Mouse (Mus musculus) kidney, embryonic 14.5 days (tissue): ENCODE data around the gene Tpcn1. TPM values are rescaled to one million over a fixed set of nuclear protein-coding genes. Genes with fewer than 3 reads are reported as not detected.

Experiments
- ATAC-seq: fragments of 200-750 bp; cut with Nextera tagmentation; 2 replicates; pipeline ENCODE4 v1.8.0; 2017; ENCODE audit warnings: moderate number of reproducible peaks, mild to moderate bottlenecking, moderate TSS enrichment, moderate library complexity; ENCODE audit not compliant: low FRiP score, low TSS enrichment
- H3K27ac ChIP-seq: fragments of 300-500 bp; sonication (generic); 2 replicates; pipeline ENCODE4 v1.5.1; 2014; ENCODE audit warnings: low read depth, mild to moderate bottlenecking, low read length, moderate library complexity, mixed read lengths
- H3K27me3 ChIP-seq: fragments of 300-500 bp; sonication (generic); 2 replicates; pipeline ENCODE4 v1.6.1; 2014; ENCODE audit warnings: mild to moderate bottlenecking, low read length; ENCODE audit not compliant: control insufficient read depth, insufficient read depth
- H3K36me3 ChIP-seq: fragments of 300-500 bp; sonication (generic); 2 replicates; pipeline ENCODE4 v1.6.1; 2014; ENCODE audit warnings: low read length, mixed read lengths; ENCODE audit not compliant: control insufficient read depth, insufficient read depth
- H3K4me1 ChIP-seq: fragments of 300-500 bp; sonication (generic); 2 replicates; pipeline ENCODE4 v1.6.1; 2014; ENCODE audit warnings: low read length, mixed read lengths; ENCODE audit not compliant: control insufficient read depth, insufficient read depth
- H3K4me2 ChIP-seq: fragments of 300-500 bp; sonication (generic); replicated peaks from 2 replicates; pipeline ENCODE4 v1.6.1; 2014; ENCODE audit warnings: low read depth, mild to moderate bottlenecking, low read length
- H3K4me3 ChIP-seq: fragments of 300-500 bp; sonication (generic); 2 replicates; pipeline ENCODE4 v1.5.1; 2014; ENCODE audit warnings: mild to moderate bottlenecking, low read length
- H3K9ac ChIP-seq: fragments of 300-500 bp; sonication (generic); 2 replicates; pipeline ENCODE4 v1.6.1; 2014; ENCODE audit warnings: low read depth, mild to moderate bottlenecking, low read length, moderate library complexity
- H3K9me3 ChIP-seq: fragments of 300-500 bp; sonication (generic); 2 replicates; pipeline ENCODE4 v1.6.1; 2016; ENCODE audit warnings: low read length; ENCODE audit not compliant: control insufficient read depth
- WGBS: fragments of 180-500 bp; shearing (Covaris S2); extraction: QIAGEN DNeasy Blood & Tissue Kit; methylation state at CpG from one replicate; pipeline ENCODE4 v1.1.7; 2014; 5-methylcytosine and 5-hydroxymethylcytosine counted together
- polyA plus RNA-seq: library from polyadenylated mRNA; unstranded; fragments of >200 nt; fragmentation: Nextera tagmentation; extraction: Ambion mirVana; gene quantifications from 2 replicates; pipeline ENCODE4 v1.2.1, GENCODE M21; 2014

Tpcn1 gene
- 33.8 and 37.3 TPM in 2 replicates for polyA plus RNA-seq

DNA sequence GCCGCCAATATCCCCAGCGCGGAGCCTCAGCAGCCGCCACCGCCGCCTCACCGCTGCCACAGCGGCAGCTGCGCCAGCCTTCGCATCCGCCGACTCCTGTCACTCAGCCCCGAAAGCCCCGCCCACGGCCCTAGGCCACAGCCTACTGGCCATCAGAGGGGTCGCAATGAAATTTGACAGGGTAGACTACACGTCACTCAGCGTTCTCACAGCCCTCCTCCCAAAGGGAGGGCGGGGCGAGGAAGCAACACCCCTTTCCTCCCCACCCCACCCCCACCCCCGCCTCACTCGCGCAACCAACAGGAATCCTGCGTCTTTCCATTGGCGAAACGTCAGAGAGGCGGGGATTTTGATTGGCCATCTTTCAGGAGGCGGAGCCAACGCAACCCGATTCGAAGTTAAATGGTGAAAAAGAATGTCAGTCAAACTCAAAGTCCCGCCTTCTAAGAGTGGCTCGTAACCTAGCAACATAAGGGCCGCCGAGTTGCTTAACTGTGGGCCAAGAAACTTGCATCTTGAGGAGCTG is at the start of gene Tpcn1, which contains the start of gene Iqcd:
Tpcn1 (minus strand) TSS at position 105 of the 526 bp plus-strand sequence.
Iqcd (plus strand) TSS at position 448 of the 526 bp plus-strand sequence.
- Histone ChIP-seq H3K27me3 (no peaks in the 10 kb centered on the region), H3K4me1 (peaks cover 24% of the 10 kb centered on the region), H3K9ac (peak within 1 kb of the TSS; percentile 57), H3K9me3 (peaks cover 2% of the 10 kb centered on the region; the same call in 1 of the 2 replicates), H3K36me3 (peaks cover 8% of the 10 kb centered on the region; the same call in 1 of the 2 replicates), H3K27ac (peak within 1 kb of the TSS; percentile 56; the same call in 1 of the 2 replicates), H3K4me2 (peak within 1 kb of the TSS; percentile 78), H3K4me3 (peak within 1 kb of the TSS; percentile 55)
- WGBS, result under 1% methylated on average over 35 of the region's 35 CpGs
- peak; percentile 97 for ATAC-seq

DNA sequence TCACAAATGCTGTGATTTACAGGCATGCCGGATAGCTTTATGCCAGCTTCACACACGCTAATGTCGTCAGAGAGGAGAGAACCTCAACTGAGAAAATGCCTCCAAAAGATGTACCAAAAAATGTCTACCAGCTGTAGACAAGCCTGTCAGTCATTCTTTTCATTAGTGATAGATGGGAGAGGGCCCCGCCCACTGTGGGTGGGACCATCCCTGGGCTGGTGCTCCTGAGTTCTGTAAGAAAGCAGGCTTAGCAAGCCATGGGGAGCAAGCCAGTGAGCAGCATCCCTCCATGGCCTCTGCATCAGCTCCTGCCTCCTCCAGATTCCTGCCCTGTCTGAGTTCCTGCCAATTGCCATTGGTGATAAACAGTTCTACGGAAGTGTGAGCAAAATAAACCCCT is 47.2 kb upstream of the Tpcn1 start:
- no peaks in the 10 kb centered on the region for H3K27me3 ChIP-seq
- peaks cover 4% of the 10 kb centered on the region; the same call in 1 of the 2 replicates for H3K9me3 ChIP-seq
- 79% methylated on average over 5 of the region's 5 CpGs for WGBS
- H3K36me3 ChIP-seq, result no peaks in the 10 kb centered on the region
- no peak overlapping the region for H3K4me3 ChIP-seq
- H3K9ac ChIP-seq, result no peak overlapping the region
- H3K4me1 ChIP-seq, result no peaks in the 10 kb centered on the region
- no peak for ATAC-seq
- no peak overlapping the region for H3K4me2 ChIP-seq
- H3K27ac ChIP-seq, result no peak overlapping the region

DNA sequence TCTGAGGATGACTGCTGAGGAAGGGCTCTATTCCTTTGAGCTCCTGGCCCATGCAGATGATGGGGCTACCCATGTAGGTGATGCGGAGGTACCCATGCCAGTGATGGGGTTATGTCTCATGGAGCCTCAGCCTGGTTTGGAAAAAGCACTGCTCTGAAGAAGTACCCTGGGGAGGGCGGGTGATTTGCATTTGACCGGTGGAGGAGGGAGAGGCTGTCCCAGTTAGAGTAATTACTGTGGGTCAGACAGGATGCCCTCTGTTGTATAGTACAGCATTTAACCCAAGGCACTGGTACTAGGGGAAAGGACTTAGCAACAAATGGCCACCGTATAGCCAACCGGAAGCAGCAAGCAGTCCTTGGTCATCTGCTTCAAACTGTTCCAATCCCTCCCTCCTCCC is 46.4 kb upstream of the Tpcn1 start:
- H3K4me1 ChIP-seq, result no peaks in the 10 kb centered on the region
- no peak overlapping the region for H3K4me3 ChIP-seq
- WGBS, result 28% methylated on average over 5 of the region's 5 CpGs
- H3K9ac ChIP-seq, result no peak overlapping the region
- no peak for ATAC-seq
- H3K4me2 ChIP-seq, result no peak overlapping the region
- H3K9me3 ChIP-seq, result peaks cover 4% of the 10 kb centered on the region; the same call in 1 of the 2 replicates
- no peaks in the 10 kb centered on the region for H3K36me3 ChIP-seq
- no peak overlapping the region for H3K27ac ChIP-seq
- H3K27me3 ChIP-seq, result no peaks in the 10 kb centered on the region

DNA sequence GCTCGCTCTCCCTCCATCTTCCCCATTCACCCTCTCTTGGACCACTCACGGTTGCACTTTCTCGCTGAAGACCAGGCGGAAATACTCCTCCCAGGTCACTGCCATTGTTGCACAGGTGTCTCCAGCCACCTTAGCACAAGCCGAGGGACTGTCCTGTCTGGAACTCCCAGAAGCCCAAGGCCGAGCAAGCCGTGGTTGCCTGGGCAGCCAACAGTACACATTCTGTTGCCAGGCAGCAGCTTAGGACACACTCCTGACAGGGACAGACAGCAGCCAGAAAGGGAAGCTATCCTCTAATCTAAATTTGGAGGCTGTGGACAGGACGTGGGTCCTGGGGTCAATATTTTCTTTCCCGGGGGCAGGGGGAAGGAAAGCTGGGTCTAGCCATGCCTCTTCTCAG is 45.7 kb upstream of the Tpcn1 start, which contains the start of gene Cfap73:
Cfap73 (minus strand) TSS at position 105 of the 400 bp plus-strand sequence.
- H3K4me2 ChIP-seq, result no peak within 1 kb of the TSS
- ATAC-seq, result no peak
- peaks cover 4% of the 10 kb centered on the region; the same call in 1 of the 2 replicates for H3K9me3 ChIP-seq
- no peak within 1 kb of the TSS for H3K27ac ChIP-seq
- no peaks in the 10 kb centered on the region for H3K4me1 ChIP-seq
- WGBS, result 56% methylated on average over 9 of the region's 9 CpGs
- H3K36me3 ChIP-seq, result no peaks in the 10 kb centered on the region
- H3K27me3 ChIP-seq, result no peaks in the 10 kb centered on the region
- H3K9ac ChIP-seq, result no peak within 1 kb of the TSS
- H3K4me3 ChIP-seq, result no peak within 1 kb of the TSS

DNA sequence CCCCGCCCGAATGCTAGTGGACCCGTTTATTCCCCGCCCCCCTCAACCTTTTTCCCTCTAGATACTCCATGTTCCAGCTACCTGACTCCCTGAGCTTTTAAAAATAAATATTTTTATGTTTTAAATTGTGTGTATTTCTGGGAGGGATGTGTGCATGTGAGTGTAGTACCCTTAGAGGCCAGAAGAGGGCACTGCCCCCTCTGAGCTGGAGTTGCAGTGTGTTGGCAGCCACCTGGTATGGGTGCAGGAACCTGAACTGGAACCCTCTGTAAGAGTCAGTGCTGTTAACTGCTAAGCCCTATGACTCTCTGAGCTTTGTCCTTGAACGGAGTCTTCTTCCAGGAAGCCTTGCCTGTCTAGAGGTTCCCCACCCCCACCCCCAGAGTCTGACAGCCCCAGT is 43.4 kb upstream of the Tpcn1 start:
- Histone ChIP-seq H3K36me3 (peaks cover 13% of the 10 kb centered on the region), H3K9ac (no peak overlapping the region), H3K9me3 (peaks cover 4% of the 10 kb centered on the region; the same call in 1 of the 2 replicates), H3K27ac (no peak overlapping the region), H3K4me3 (no peak overlapping the region), H3K4me2 (no peak overlapping the region), H3K4me1 (no peaks in the 10 kb centered on the region), H3K27me3 (no peaks in the 10 kb centered on the region)
- ATAC-seq, result no peak
- 88% methylated on average over 5 of the region's 5 CpGs for WGBS

DNA sequence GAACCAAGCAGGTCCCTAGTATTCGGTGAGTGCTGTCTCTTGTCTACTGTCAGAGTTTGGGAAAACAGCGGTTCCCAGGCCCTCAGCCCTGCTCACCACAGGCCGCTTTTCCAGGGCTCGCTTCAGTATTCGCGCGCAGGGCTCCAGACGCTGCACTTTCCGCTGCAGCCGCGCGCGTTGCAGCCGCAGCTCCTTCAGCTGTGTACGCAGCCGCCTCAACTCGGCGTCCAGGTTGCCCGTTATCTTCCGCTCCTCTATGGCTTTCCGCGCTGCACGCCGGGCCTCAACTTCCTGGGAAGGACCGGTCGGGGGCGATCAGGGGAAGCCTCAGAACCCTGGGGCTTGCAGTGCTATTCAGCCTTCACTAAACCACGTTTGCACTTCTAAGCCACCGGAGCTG is 42.7 kb upstream of the Tpcn1 start:
- Histone ChIP-seq H3K9ac (no peak overlapping the region), H3K4me3 (peak overlapping the region; percentile 11; the same call in 1 of the 2 replicates), H3K36me3 (peaks cover 17% of the 10 kb centered on the region), H3K27me3 (no peaks in the 10 kb centered on the region), H3K4me1 (no peaks in the 10 kb centered on the region), H3K4me2 (peak overlapping the region; percentile 40), H3K9me3 (peaks cover 4% of the 10 kb centered on the region; the same call in 1 of the 2 replicates), H3K27ac (no peak overlapping the region)
- WGBS, result 7% methylated on average over 29 of the region's 29 CpGs
- no peak for ATAC-seq

DNA sequence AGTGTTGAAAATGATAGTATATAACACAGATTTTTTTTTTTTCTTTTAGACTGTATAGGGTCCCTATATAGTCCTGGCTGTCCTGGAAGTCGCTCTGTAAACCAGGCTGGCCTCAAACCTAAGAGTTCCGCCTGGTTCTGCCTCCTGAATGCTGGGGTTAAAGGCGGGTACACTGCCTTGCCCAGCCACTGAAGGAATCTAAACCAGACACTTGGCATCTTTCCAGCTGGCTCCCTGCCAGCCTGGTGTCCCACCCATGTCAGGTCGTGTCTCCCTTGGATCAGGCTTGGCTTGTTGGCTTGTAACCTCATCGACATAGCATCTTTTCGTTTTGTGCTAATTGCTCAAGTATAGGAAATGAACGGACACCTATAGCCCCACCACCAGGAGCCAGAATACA is 40.2 kb upstream of the Tpcn1 start:
- H3K27me3 ChIP-seq, result no peaks in the 10 kb centered on the region
- H3K9ac ChIP-seq, result no peak overlapping the region
- 70% methylated on average over 7 of the region's 7 CpGs for WGBS
- H3K27ac ChIP-seq, result no peak overlapping the region
- H3K4me3 ChIP-seq, result no peak overlapping the region
- H3K4me1 ChIP-seq, result no peaks in the 10 kb centered on the region
- no peak for ATAC-seq
- H3K4me2 ChIP-seq, result no peak overlapping the region
- peaks cover 4% of the 10 kb centered on the region; the same call in 1 of the 2 replicates for H3K9me3 ChIP-seq
- H3K36me3 ChIP-seq, result peaks cover 41% of the 10 kb centered on the region

DNA sequence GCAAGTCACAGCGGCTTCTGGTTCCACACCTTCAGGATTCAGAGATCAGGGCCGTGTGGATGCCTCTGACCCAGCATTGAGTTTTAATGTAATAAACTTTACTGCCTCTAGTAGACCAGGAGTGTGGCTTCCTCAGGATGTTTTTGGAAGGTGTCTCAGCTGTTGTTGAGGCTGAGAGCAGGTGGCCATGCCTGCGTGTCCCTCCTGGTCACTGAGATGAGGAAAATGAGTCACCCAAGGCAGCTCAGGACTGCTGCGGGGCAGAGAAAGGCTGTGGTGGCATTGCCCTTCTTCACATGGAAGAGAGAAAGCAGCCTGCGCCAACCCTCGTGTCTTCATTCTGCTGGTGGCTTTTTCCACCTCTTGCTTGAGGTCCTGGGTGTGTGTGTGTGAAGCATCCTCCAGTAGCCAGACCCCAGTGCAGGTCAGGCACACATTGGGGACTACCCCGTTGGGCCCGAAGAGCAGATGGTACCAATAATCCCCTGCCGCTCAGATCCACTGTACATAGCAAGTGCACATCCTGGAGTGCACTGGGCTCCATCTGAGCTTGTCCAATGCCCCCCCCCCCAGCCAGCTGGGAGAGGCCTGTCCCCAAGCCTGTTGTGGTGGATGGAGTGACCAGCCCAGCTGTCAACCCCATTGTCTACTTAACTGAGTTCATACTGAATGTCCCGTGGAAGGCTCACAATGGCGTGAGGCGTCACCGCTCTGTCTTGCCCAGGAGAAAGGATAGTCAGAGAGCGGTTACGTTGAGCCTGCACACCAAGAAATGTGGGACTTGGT is 39.2 kb upstream of the Tpcn1 start:
- Histone ChIP-seq H3K27me3 (no peaks in the 10 kb centered on the region), H3K36me3 (peaks cover 50% of the 10 kb centered on the region), H3K9ac (no peak overlapping the region), H3K27ac (no peak overlapping the region), H3K4me2 (no peak overlapping the region), H3K9me3 (peaks cover 4% of the 10 kb centered on the region; the same call in 1 of the 2 replicates), H3K4me1 (no peaks in the 10 kb centered on the region), H3K4me3 (no peak overlapping the region)
- 91% methylated on average over 15 of the region's 15 CpGs for WGBS
- ATAC-seq, result no peak

DNA sequence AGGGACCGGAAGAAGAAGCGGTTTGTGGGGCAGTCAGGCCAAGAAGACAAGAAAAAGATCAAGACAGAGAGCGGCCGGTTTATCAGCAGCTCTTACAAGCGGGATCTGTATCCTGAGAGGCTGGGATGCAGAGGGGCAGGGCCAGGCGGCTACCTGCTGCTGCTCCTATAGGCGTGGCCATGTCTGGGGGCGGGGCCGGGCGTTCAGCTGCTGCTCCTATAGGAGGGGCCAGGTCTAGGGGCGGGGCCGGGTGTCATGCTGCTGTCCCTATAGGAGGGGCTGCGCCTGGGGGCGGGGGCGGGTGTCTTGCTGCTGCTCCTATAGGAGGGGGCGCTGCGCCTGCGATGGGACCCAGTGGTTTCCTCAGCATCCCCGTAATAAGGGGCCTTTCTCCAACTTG is 37.9 kb upstream of the Tpcn1 start:
- Histone ChIP-seq H3K4me3 (no peak overlapping the region), H3K9ac (no peak overlapping the region), H3K27me3 (no peaks in the 10 kb centered on the region), H3K27ac (no peak overlapping the region), H3K4me2 (no peak overlapping the region), H3K9me3 (no peaks in the 10 kb centered on the region), H3K36me3 (peaks cover 61% of the 10 kb centered on the region), H3K4me1 (no peaks in the 10 kb centered on the region)
- WGBS, result 34% methylated on average over 19 of the region's 19 CpGs
- peak; percentile 67 for ATAC-seq
